Mouse (Mus musculus) embryonic facial prominence, embryonic 12.5 days (tissue): Measurements from ENCODE around the gene Sdhc. TPM values are rescaled to one million over a fixed set of nuclear protein-coding genes. Genes with fewer than 3 reads are reported as not detected.
A peak's percentile ranks its signal among the peaks of the same experiment; 100 is the strongest.

ENCODE experiments used
- ATAC-seq: fragments of 200-750 bp; cut with Nextera tagmentation; 2 replicates; pipeline ENCODE4 v1.8.0; 2017; ENCODE audit not compliant: insufficient number of reproducible peaks, insufficient read depth, low FRiP score, low TSS enrichment
- H3K27ac ChIP-seq: fragments of 300-500 bp; sonication (generic); 2 replicates; pipeline ENCODE4 v1.5.1; 2016; ENCODE audit warnings: mild to moderate bottlenecking
- H3K27me3 ChIP-seq: fragments of 300-500 bp; sonication (generic); 2 replicates; pipeline ENCODE4 v1.6.1; 2016; ENCODE audit warnings: mild to moderate bottlenecking, moderate library complexity
- H3K36me3 ChIP-seq: fragments of 300-500 bp; sonication (generic); 2 replicates; pipeline ENCODE4 v1.6.1; 2016; ENCODE audit warnings: mild to moderate bottlenecking
- H3K4me1 ChIP-seq: fragments of 300-500 bp; sonication (generic); 2 replicates; pipeline ENCODE4 v1.6.1; 2016
- H3K4me2 ChIP-seq: fragments of 300-500 bp; sonication (generic); replicated peaks from 2 replicates; pipeline ENCODE4 v1.6.1; 2016; ENCODE audit warnings: mild to moderate bottlenecking, moderate library complexity
- H3K4me3 ChIP-seq: fragments of 300-500 bp; sonication (generic); 2 replicates; pipeline ENCODE4 v1.5.1; 2016; ENCODE audit warnings: mild to moderate bottlenecking
- H3K9ac ChIP-seq: fragments of 300-500 bp; sonication (generic); 2 replicates; pipeline ENCODE4 v1.6.1; 2016; ENCODE audit warnings: mild to moderate bottlenecking, moderate library complexity
- H3K9me3 ChIP-seq: fragments of 300-500 bp; sonication (generic); 2 replicates; pipeline ENCODE4 v1.6.1; 2016; ENCODE audit warnings: mild to moderate bottlenecking, moderate library complexity
- WGBS: fragments of 180-500 bp; shearing (Covaris S2); methylation state at CpG from one replicate; pipeline ENCODE4 v1.1.7; 2016; 5-methylcytosine and 5-hydroxymethylcytosine counted together
- polyA plus RNA-seq: library from polyadenylated mRNA; unstranded; fragments of >200 nt; fragmentation: Nextera tagmentation; extraction: Ambion mirVana; gene quantifications from 2 replicates; pipeline ENCODE4 v1.2.1, GENCODE M21; 2016

Gene Sdhc
- polyA plus RNA-seq, 1 experiment from 2014 or later, result 210 TPM

DNA sequence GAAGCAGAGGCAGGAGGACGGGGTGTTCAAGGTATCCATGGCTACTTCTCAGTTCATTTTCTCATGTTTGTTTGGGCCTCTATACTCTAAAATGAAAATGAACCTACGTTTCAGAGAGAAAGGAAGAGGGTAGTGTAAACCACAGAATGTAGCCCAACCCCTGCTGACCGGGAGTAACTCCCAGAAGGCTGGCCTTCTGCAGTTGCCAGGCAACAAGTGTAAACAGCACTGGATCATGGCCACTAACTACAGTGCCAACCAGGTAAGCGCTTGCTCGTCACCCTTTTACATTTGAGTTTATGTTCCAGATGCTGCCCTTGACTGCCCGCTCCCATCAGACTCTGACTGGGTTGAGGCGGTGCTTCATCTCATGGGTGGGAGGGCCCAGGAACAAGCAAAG lies 27.5 kb downstream of the Sdhc start:
- H3K36me3 ChIP-seq, result peaks cover 3% of the 10 kb centered on the region
- H3K4me2 ChIP-seq, result no peak overlapping the region
- H3K27me3 ChIP-seq, result no peaks in the 10 kb centered on the region
- H3K4me1 ChIP-seq, result 0 out of 2 replicates have a peak, but pooled peaks cover 7% of the 10 kb centered on the region
- no peak overlapping the region for H3K9ac ChIP-seq
- 39% methylated on average over 7 of the region's 7 CpGs for WGBS
- no peak overlapping the region for H3K27ac ChIP-seq
- H3K4me3 ChIP-seq, result no peak overlapping the region
- H3K9me3 ChIP-seq, result no peaks in the 10 kb centered on the region
- ATAC-seq, result 0 out of 2 replicates have a peak, but pooled peaks have one; percentile 54

DNA sequence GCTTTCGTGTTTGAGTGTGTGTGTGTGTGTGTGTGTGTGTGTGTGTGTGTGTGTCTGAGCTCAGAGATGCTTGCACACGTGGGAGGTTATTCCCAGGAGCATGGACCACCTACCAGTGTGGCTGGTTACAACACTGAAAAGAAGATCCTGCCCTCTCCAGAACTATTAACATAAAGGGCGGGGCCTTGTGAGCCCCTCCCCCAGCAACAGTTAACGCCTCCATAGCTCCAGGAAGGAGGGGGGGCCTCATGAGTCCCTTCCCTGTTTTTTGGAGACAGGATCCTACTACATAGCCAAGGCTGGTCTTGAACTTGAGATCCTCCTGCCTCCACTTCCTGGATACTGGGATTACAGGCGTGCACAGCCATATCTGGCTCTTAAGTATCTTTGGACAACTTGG lies 28.6 kb downstream of the Sdhc start:
- WGBS, result 48% methylated on average over 5 of the region's 5 CpGs
- Histone ChIP-seq H3K9ac (no peak overlapping the region), H3K4me1 (0 out of 2 replicates have a peak, but pooled peaks cover 7% of the 10 kb centered on the region), H3K9me3 (no peaks in the 10 kb centered on the region), H3K27me3 (no peaks in the 10 kb centered on the region), H3K4me2 (no peak overlapping the region), H3K4me3 (no peak overlapping the region), H3K36me3 (no peaks in the 10 kb centered on the region), H3K27ac (no peak overlapping the region)
- no peak for ATAC-seq

DNA sequence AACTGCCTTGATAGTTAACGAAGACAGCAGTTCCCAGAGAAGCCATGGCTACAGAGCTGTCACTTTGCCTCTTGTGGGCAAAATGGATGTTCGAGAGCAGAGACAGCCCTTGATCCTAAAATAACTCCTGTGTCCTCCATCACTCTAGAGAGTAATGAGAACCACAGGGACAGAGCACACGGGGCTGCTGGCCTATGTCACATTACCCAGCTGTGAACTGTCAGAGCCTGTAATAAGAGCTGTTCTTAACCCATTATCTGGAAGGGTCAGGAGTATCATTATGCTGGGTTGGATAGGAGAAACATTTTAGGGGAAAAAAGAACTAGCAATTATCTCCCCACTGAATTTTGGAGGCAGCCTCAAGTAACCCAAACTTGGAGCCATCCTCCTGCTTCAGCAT lies 29.5 kb downstream of the Sdhc start:
- 38% methylated on average over 3 of the region's 3 CpGs for WGBS
- Histone ChIP-seq H3K4me3 (no peak overlapping the region), H3K36me3 (no peaks in the 10 kb centered on the region), H3K9ac (no peak overlapping the region), H3K27me3 (no peaks in the 10 kb centered on the region), H3K4me1 (0 out of 2 replicates have a peak, but pooled peaks cover 7% of the 10 kb centered on the region), H3K9me3 (no peaks in the 10 kb centered on the region), H3K27ac (no peak overlapping the region), H3K4me2 (no peak overlapping the region)
- no peak for ATAC-seq

DNA sequence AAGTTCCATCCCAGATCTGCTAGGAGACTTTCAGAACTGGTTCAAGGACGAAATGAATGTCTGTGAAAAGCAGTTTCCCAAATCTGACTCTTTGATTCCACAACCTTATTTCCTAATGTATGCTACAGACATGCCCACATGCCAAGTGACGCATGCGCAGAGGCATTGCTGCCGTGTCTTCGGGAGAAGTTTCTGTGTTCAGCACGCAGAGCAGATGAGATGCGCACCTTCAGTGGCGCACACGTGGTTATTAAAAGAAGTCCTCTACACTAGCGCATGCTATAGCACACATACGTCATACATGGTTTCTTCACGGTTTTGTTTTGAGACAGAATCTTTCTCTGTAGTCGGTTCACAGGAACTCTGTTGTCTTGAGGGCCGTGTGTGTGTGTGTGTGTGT lies 31.0 kb downstream of the Sdhc start:
- no peak overlapping the region for H3K4me3 ChIP-seq
- no peak overlapping the region for H3K9ac ChIP-seq
- no peak overlapping the region for H3K4me2 ChIP-seq
- no peaks in the 10 kb centered on the region for H3K9me3 ChIP-seq
- no peak overlapping the region; the same call in 1 of the 2 replicates for H3K27ac ChIP-seq
- 0 out of 2 replicates have a peak, but pooled peaks cover 7% of the 10 kb centered on the region for H3K4me1 ChIP-seq
- H3K36me3 ChIP-seq, result no peaks in the 10 kb centered on the region
- H3K27me3 ChIP-seq, result no peaks in the 10 kb centered on the region
- no peak for ATAC-seq
- WGBS, result 87% methylated on average over 14 of the region's 14 CpGs

DNA sequence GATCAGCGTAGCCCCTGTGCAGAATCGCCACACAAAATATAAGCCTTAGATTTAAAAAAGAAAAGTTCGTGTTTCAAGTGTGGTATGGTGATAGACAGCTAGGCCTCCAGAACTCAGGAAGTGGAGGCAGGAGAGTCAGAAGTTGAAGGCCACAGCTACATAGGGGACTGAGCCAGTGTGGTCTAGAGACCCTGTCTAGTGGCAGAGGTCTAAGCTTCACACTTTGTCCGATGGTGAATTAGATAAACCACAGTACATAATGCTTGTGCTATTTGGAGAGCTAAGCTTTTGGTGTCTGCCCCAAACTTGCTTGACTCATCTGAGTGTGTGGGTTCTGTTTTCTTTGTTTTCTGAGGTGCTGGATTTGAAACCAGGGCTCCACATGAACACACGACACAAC lies 31.4 kb downstream of the Sdhc start:
- Histone ChIP-seq H3K4me1 (0 out of 2 replicates have a peak, but pooled peaks cover 7% of the 10 kb centered on the region), H3K27ac (no peak overlapping the region), H3K9ac (no peak overlapping the region), H3K9me3 (no peaks in the 10 kb centered on the region), H3K27me3 (no peaks in the 10 kb centered on the region), H3K4me2 (no peak overlapping the region), H3K4me3 (no peak overlapping the region), H3K36me3 (no peaks in the 10 kb centered on the region)
- no peak for ATAC-seq
- WGBS, result 85% methylated on average over 5 of the region's 5 CpGs

DNA sequence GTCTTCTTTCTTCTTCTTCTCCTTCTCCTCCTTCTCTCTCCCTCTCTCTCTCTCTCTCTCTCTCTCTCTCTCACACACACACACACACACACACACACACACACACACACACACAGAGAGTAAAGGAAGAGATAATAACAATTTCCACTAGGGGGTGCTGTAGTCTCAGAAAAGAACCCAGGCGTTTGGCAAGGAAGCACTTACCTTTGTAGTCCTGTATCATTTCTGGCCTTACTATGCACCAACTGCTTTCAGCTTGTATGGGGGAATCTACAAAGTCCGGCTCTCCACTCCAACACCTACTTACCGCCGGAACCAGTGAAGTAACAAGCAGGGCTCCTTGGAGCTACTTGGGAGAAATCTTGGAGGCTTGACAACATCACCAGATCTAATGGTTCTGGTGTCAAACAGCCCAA lies 32.1 kb downstream of the Sdhc start:
- no peak overlapping the region for H3K4me2 ChIP-seq
- no peaks in the 10 kb centered on the region for H3K36me3 ChIP-seq
- H3K9me3 ChIP-seq, result no peaks in the 10 kb centered on the region
- peaks cover 12% of the 10 kb centered on the region; the same call in 1 of the 2 replicates for H3K4me1 ChIP-seq
- 4% methylated on average over 4 of the region's 4 CpGs for WGBS
- no peak overlapping the region for H3K27ac ChIP-seq
- H3K4me3 ChIP-seq, result no peak overlapping the region
- no peak overlapping the region for H3K9ac ChIP-seq
- no peak for ATAC-seq
- no peaks in the 10 kb centered on the region for H3K27me3 ChIP-seq

DNA sequence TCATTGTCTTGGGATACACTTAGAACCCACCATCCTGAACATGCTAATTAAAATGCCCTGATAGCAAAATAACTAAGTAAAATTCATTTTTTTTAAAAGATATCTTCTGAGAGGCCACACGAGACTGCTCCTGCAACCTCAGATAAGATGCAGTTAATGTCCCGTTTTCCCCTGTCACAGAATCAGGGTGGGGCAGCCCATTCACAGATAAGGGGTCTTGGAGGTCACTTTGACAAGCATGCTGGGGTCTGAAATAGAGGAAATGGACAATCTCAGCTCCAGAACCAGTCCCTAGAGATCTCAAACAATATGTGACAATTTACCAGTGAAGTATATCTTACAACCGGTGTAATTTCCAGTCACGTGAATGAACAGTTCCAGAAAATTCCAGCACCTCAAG lies 34.1 kb downstream of the Sdhc start:
- Histone ChIP-seq H3K4me2 (no peak overlapping the region), H3K4me3 (no peak overlapping the region), H3K9me3 (no peaks in the 10 kb centered on the region), H3K27me3 (no peaks in the 10 kb centered on the region), H3K36me3 (no peaks in the 10 kb centered on the region), H3K27ac (no peak overlapping the region), H3K9ac (no peak overlapping the region), H3K4me1 (peaks cover 5% of the 10 kb centered on the region; the same call in 1 of the 2 replicates)
- 75% methylated on average over 4 of the region's 4 CpGs for WGBS
- ATAC-seq, result no peak

DNA sequence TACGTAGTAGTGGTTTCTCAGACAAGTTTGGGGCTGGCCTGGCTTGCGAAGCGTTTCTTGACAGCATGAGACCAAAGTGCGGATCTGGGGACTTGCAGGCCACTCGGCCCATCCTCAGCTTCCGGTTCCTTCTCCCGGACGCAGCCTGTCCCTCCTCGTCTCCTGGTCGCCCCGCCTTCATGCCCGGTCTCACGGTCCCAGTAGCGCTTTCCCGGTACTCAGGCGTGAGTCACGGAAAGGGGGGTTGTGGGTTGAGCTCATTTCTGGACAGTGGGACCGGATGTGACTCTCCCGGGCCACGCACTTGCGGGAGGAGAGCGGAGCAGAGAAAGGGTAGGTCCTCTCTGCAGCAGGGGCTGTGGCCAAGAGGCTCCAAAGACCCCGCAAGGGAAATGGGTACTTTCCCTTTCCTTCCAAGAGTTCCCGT lies 36.5 kb downstream of the Sdhc start, which contains the start of gene Cfap126:
Gene Cfap126 (plus strand): TSS at position 46 of the 427 bp plus-strand sequence.
- Histone ChIP-seq H3K4me2 (peak within 1 kb of the TSS; percentile 71), H3K4me3 (peak within 1 kb of the TSS; percentile 55), H3K9me3 (no peaks in the 10 kb centered on the region), H3K27me3 (no peaks in the 10 kb centered on the region), H3K27ac (peak within 1 kb of the TSS; percentile 63), H3K4me1 (peaks cover 5% of the 10 kb centered on the region; the same call in 1 of the 2 replicates), H3K36me3 (no peaks in the 10 kb centered on the region), H3K9ac (peak within 1 kb of the TSS; percentile 63)
- peak; percentile 3; the same call in 1 of the 2 replicates for ATAC-seq
- WGBS, result under 1% methylated on average over 24 of the region's 24 CpGs

DNA sequence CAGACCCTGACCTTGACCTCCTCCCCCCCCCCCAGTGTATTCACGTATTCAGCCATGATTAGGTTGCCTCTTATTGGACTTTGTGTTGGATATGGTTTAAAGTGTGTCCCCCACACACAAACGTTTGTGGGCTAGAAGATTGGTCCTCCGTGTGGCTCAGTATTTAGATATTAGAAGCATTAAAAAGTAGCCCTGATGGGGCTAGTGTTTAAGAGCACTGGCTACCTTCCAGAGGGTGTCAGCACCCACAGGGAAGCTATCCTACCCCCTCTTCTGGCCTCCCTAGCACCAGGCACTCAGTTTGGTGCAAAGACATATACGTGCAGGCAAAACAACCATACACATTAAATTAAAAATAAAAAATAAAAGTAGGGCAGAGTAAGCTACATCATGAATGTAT lies 37.4 kb downstream of the Sdhc start:
- no peaks in the 10 kb centered on the region for H3K36me3 ChIP-seq
- H3K9ac ChIP-seq, result no peak overlapping the region
- peaks cover 5% of the 10 kb centered on the region; the same call in 1 of the 2 replicates for H3K4me1 ChIP-seq
- no peaks in the 10 kb centered on the region for H3K9me3 ChIP-seq
- ATAC-seq, result no peak
- H3K27ac ChIP-seq, result no peak overlapping the region
- no peak overlapping the region for H3K4me2 ChIP-seq
- WGBS, result 74% methylated on average over 4 of the region's 4 CpGs
- H3K4me3 ChIP-seq, result no peak overlapping the region
- H3K27me3 ChIP-seq, result no peaks in the 10 kb centered on the region

DNA sequence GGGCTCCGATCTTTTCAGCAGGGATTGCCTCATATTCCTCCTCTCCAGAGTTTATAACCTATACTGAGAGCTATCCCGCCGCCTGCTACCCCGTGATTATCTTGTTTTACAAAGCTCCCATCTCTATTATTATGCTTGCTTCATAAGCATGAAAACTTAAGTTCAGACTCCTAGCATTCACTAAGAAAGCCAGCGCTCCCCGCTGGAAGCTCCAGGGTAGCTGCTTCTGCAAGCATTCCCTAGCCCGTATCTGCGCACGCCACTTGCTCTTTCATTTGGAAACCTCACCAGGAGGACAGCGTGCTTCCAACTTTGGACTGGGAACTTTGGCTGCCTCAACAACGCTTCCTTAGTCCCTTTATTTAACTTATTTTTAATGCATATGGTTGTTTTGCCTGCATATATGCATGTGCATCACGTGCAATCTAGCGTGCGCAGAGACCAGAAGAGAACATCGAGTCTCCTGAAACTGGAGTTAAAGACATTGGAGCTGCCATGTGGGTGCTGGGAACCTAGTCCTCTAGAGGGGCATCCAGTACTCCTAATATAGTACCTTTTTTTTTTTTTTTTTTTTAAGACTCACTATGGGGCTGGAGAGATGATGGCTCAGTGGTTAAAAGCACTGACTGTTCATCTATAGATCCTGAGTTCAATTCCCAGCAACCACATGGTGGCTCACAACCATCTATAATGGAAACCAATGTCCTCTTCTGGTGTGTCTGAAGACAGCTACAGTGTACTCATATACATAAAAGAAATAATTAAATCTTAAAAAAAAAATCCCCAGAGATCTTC lies 38.4 kb downstream of the Sdhc start:
- WGBS, result 2% methylated on average over 15 of the region's 15 CpGs
- H3K27ac ChIP-seq, result peak overlapping the region; percentile 77
- H3K9me3 ChIP-seq, result no peaks in the 10 kb centered on the region
- H3K4me1 ChIP-seq, result peaks cover 5% of the 10 kb centered on the region; the same call in 1 of the 2 replicates
- no peaks in the 10 kb centered on the region for H3K36me3 ChIP-seq
- H3K27me3 ChIP-seq, result no peaks in the 10 kb centered on the region
- peak overlapping the region; percentile 49 for H3K9ac ChIP-seq
- peak overlapping the region; percentile 48 for H3K4me3 ChIP-seq
- ATAC-seq, result no peak
- peak overlapping the region; percentile 62 for H3K4me2 ChIP-seq

DNA sequence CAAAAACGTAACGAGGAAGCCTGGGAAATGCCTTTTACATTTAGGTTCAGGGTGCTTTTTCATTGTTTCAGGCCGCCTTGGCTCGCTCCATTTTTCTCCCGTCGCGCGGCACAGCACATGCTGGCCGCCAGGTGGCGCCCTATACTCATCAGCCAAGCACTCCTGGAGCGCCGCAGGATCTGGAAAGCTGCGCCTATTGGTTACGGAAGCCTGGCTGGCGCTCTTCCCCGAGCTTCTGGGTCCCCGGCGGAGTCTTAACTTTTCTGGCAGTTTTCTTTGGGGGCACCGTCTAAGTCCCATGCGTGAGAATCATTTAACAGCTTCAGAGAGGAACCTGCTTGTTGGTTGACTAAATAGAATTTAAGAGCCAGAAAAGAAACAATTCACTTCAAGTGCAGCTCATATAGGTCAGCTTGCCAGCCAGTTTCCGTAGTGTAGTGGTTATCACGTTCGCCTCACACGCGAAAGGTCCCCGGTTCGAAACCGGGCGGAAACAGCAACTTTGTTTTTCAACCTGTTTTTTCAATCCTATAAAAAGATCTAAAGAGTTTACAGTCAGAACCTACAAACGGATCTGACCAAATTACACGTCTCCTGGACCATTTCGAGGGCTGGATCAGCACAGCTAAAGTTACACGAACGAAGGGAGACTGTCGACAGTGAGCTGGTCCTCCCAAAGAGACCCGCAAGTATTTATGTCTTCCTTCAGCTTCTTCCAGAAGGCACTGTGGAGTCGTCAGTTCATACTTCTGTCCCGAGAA lies 39.2 kb downstream of the Sdhc start:
- no peaks in the 10 kb centered on the region for H3K9me3 ChIP-seq
- ATAC-seq, result peak; percentile 86
- peaks cover 5% of the 10 kb centered on the region; the same call in 1 of the 2 replicates for H3K4me1 ChIP-seq
- under 1% methylated on average over 38 of the region's 38 CpGs for WGBS
- H3K36me3 ChIP-seq, result no peaks in the 10 kb centered on the region
- H3K4me2 ChIP-seq, result peak overlapping the region; percentile 62
- peak overlapping the region; percentile 48 for H3K4me3 ChIP-seq
- no peaks in the 10 kb centered on the region for H3K27me3 ChIP-seq
- H3K27ac ChIP-seq, result peak overlapping the region; percentile 77
- H3K9ac ChIP-seq, result peak overlapping the region; percentile 49
